Mouse (Mus musculus): ENCODE data around the gene Rph3al.

DNA sequence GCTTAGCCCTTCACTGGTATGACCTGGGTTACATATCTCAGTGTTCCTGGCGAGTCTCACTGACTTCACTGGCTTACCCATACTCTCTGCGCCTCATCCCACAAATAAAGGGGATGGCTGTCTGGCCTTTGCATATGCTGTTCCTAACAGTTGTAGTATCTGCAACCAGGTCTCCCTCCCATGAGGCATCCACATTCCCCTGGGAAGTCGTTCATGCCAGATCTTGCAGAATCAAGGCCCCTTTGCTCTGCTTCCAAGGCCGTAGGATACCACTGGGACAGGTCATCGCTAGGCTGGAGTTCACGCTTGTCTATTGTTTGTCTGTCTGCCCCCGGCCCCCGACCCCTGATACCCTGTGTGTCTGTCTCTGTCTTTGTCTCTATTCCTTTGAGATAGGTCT lies 78.8 kb downstream of the Rph3al start:
- TF ChIP-seq POLR2A (IDR thresholded peaks at IDR 0.05; ENCODE audit: low read depth, low read length), result no peak
- TF ChIP-seq CTCF (IDR thresholded peaks at IDR 0.05; ENCODE audit: borderline replicate concordance, insufficient read depth, low read length), result no peak

Data from embryonic fibroblast, embryonic 13.5 days (primary cell).